Mouse (Mus musculus): ENCODE measurements around the gene Pla2g4f. TPM values are rescaled to one million over a fixed set of nuclear protein-coding genes. Genes with fewer than 3 reads are reported as not detected.

Gene Pla2g4f
- polyA plus RNA-seq, 1 experiment from 2014 or later = 0.11 TPM

GRCm38 (mm10) chr2:120256259-120256658 is 57.7 kb downstream of the Pla2g4f start:
- TF ChIP-seq CTCF (IDR thresholded peaks at IDR 0.05; ENCODE audit: low read depth) = no peak
- DNase-seq = no peak
- H3K4me2 ChIP-seq = no peak overlapping the region
- no peak for ATAC-seq (ENCODE audit: insufficient read depth)
- no peak overlapping the region for H3K27ac ChIP-seq (ENCODE audit: low read depth)
- no peaks in the 10 kb centered on the region for H3K27me3 ChIP-seq (ENCODE audit: insufficient read depth, low read length)
- H3K4me3 ChIP-seq (ENCODE audit: low read depth, low read length) = no peak overlapping the region
- no peaks in the 10 kb centered on the region for H3K9me3 ChIP-seq (ENCODE audit: low read depth, low read length)
- no peaks in the 10 kb centered on the region for H3K4me1 ChIP-seq (ENCODE audit: insufficient read depth)
- no peaks in the 10 kb centered on the region for H3K36me3 ChIP-seq (ENCODE audit: insufficient read depth)
- H3K9ac ChIP-seq = no peak overlapping the region

- Histone ChIP-seq H3K4me2 (no peak overlapping the region), H3K27ac (ENCODE audit: low read depth) (no peak overlapping the region), H3K4me1 (ENCODE audit: insufficient read depth) (no peaks in the 10 kb centered on the region), H3K27me3 (ENCODE audit: insufficient read depth, low read length) (no peaks in the 10 kb centered on the region), H3K4me3 (ENCODE audit: low read depth, low read length) (no peak overlapping the region), H3K9me3 (ENCODE audit: low read depth, low read length) (no peaks in the 10 kb centered on the region), H3K36me3 (ENCODE audit: insufficient read depth) (no peaks in the 10 kb centered on the region), H3K9ac (no peak overlapping the region)
- ATAC-seq (ENCODE audit: insufficient read depth) (no peak), DNase-seq (no peak)
- 86% methylated on average over 6 of the region's 6 CpGs for WGBS
- no peak for TF ChIP-seq CTCF (IDR thresholded peaks at IDR 0.05; ENCODE audit: low read depth)
Measured at GRCm38 (mm10) chr2:120252644-120253043, 61.3 kb downstream of the Pla2g4f start.

Other genes starting within 250 kb of the Pla2g4f start
- gene Ehd4, start 159.6 kb downstream of the Pla2g4f start, polyA plus RNA-seq (2014; fragmentation: Nextera tagmentation; extraction: Ambion mirVana) = 60.7 and 62.9 TPM in 2 replicates
- gene Pla2g4e, start 68.8 kb downstream of the Pla2g4f start, polyA plus RNA-seq (2014; fragmentation: Nextera tagmentation; extraction: Ambion mirVana) = 0.11 TPM in 1 of 2 replicates, not detected in the other
- not detected in 2 replicates for gene Pla2g4d, start 25.0 kb downstream of the Pla2g4f start, polyA plus RNA-seq (2014; fragmentation: Nextera tagmentation; extraction: Ambion mirVana)
- 21.9 and 22.4 TPM in 2 replicates for gene Vps39, start 39.0 kb upstream of the Pla2g4f start, polyA plus RNA-seq (2014; fragmentation: Nextera tagmentation; extraction: Ambion mirVana)
- gene Ganc, start 89.7 kb upstream of the Pla2g4f start, polyA plus RNA-seq (2014; fragmentation: Nextera tagmentation; extraction: Ambion mirVana) = 7.2 and 8.5 TPM in 2 replicates
- gene Tmem87a, start 89.9 kb upstream of the Pla2g4f start, polyA plus RNA-seq (2014; fragmentation: Nextera tagmentation; extraction: Ambion mirVana) = 12.4 and 14.2 TPM in 2 replicates
- 0.33 and 0.95 TPM in 2 replicates for gene Capn3, start 141.9 kb upstream of the Pla2g4f start, polyA plus RNA-seq (2014; fragmentation: Nextera tagmentation; extraction: Ambion mirVana)
- gene Zfp106, start 249.7 kb upstream of the Pla2g4f start, polyA plus RNA-seq (2014; fragmentation: Nextera tagmentation; extraction: Ambion mirVana) = 54.0 and 57.9 TPM in 2 replicates

Measured in lung, embryonic 14.5 days (tissue).